Mouse (Mus musculus) brain, embryonic 14.5 days (tissue): ENCODE results near the gene Rpp40.

ENCODE experiments used
- CTCF ChIP-seq: fragments of 200-500 bp; IDR thresholded peaks from 2 replicates; pipeline ENCODE4 v1.5.1; 2012; ENCODE audit warnings: inconsistent platforms, mild to moderate bottlenecking, moderate library complexity, borderline replicate concordance; ENCODE audit not compliant: insufficient read depth, insufficient read length; ENCODE audit errors: extremely low read depth
- POLR2A ChIP-seq: fragments of 200-500 bp; IDR thresholded peaks from 2 replicates; pipeline ENCODE4 v1.6.1; 2012; ENCODE audit warnings: mild to moderate bottlenecking, inconsistent platforms, borderline replicate concordance; ENCODE audit not compliant: poor library complexity, insufficient read depth, insufficient read length, severe bottlenecking; ENCODE audit errors: extremely low read depth

GRCm38 (mm10) chr13:35905378-35905777 lies 781 bp downstream of the Rpp40 start:
- no peak for TF ChIP-seq CTCF
- no peak for TF ChIP-seq POLR2A
